Mouse (Mus musculus): Measurements from ENCODE around the gene Arl13b.

DNA sequence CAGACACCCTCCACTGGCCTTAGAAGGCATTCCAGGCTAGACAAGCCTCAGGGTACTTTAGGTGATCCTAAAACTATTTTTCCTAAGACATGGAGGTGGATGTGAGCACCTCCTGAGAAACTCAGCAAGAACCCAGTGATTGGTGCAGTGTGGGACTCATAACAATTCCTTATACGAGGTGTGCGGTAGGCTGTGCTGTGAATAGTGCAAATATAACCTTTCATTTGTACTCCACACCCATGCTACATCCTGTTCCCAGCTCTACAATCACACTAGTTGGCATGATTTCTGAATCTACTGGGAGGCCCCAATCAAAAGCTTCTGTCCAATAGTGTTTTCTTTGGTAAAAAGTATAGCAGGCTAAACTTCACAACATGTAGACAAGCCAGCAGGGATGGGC is 14.8 kb downstream of the Arl13b start:
- TF ChIP-seq CTCF (conservative IDR thresholded peaks at IDR 0.05; ENCODE audit: low read length): no peak
- TF ChIP-seq NANOG (IDR thresholded peaks at IDR 0.05; ENCODE audit: borderline replicate concordance, low read length): no peak
